ENCODE assay signal across 8 mouse cellular contexts in genomic region chr17:15499656-15500394, GRCm38 (mm10). TPM values are rescaled to one million over a fixed set of nuclear protein-coding genes. Genes with fewer than 3 reads are reported as not detected.
DNase-seq lines count a peak whose midpoint lies in the region; ATAC-seq and TF ChIP-seq lines count a peak whose summit lies in the region.

TSS of gene Psmb1 (minus strand) at chr17:15499751.
TSS of gene Tbp (plus strand) at chr17:15499888.

- TF ChIP-seq CTCF in bone marrow macrophage, adult 2 months (IDR thresholded peaks at IDR 0.05; ENCODE audit: low read depth, low read length), result no peak
- TF ChIP-seq CTCF in embryonic fibroblast, embryonic 13.5 days (IDR thresholded peaks at IDR 0.05; ENCODE audit: borderline replicate concordance, insufficient read depth, low read length), result no peak

- ATAC-seq in kidney, embryonic 14.5 days (ENCODE audit: low FRiP score, low TSS enrichment), result peak; percentile 95
- peak; percentile 90 for ATAC-seq in limb, embryonic 15.5 days (ENCODE audit: insufficient number of reproducible peaks, low FRiP score, low TSS enrichment, low read depth)

- H3K27ac ChIP-seq in bone marrow macrophage, adult 2 months (ENCODE audit: insufficient read depth, low read depth, low read length), result peak within 1 kb of the TSS; percentile 91
- H3K27ac ChIP-seq in embryonic fibroblast, embryonic 13.5 days (ENCODE audit: insufficient read depth, low read length), result peak within 1 kb of the TSS; percentile 82
- H3K27ac ChIP-seq in kidney, embryonic 14.5 days (ENCODE audit: low read depth, low read length), result peak within 1 kb of the TSS; percentile 95
- peak within 1 kb of the TSS; percentile 96 for H3K27ac ChIP-seq in limb, embryonic 15.5 days

- H3K4me3 ChIP-seq in bone marrow macrophage, adult 2 months (ENCODE audit: insufficient read depth, low read length), result peak within 1 kb of the TSS; percentile 99
- peak within 1 kb of the TSS; percentile 93 for H3K4me3 ChIP-seq in embryonic fibroblast, embryonic 13.5 days (ENCODE audit: insufficient read depth, low read length)
- peak within 1 kb of the TSS; percentile 96 for H3K4me3 ChIP-seq in kidney, embryonic 14.5 days (ENCODE audit: low read length)
- H3K4me3 ChIP-seq in limb, embryonic 15.5 days, result peak within 1 kb of the TSS; percentile 92

- WGBS in kidney, embryonic 14.5 days, result under 1% methylated on average over 63 of the region's 63 CpGs
- under 1% methylated on average over 63 of the region's 63 CpGs for WGBS in limb, embryonic 15.5 days

- H3K36me3 ChIP-seq in kidney, embryonic 14.5 days (ENCODE audit: control insufficient read depth, insufficient read depth, low read length), result peaks cover 25% of the 10 kb centered on the region
- H3K36me3 ChIP-seq in limb, embryonic 15.5 days, result peaks cover 23% of the 10 kb centered on the region

- DNase-seq in A20 (ENCODE audit: low read depth, low spot score), result peak; percentile 98
- peak; percentile 97 to 98 for DNase-seq in heart, adult 9 months (ENCODE audit: low spot score in 2 of 2)
- DNase-seq in monocyte, adult 2 months (ENCODE audit: low read depth in 1 of 2, low spot score in 2 of 2), result peak; percentile 94 to 95
- DNase-seq in spleen, postnatal 36 days (ENCODE audit: low spot score in 2 of 2), result peak; percentile 97 to 98

- no peak for TF ChIP-seq POLR2A in bone marrow macrophage, adult 2 months (IDR thresholded peaks at IDR 0.05; ENCODE audit: borderline replicate concordance, low read depth, low read length)
- peak; percentile 87 for TF ChIP-seq POLR2A in embryonic fibroblast, embryonic 13.5 days (IDR thresholded peaks at IDR 0.05; ENCODE audit: low read depth, low read length)

- peak within 1 kb of the TSS; percentile 89 for H3K9ac ChIP-seq in kidney, embryonic 14.5 days (ENCODE audit: low read depth, low read length)
- peak within 1 kb of the TSS; percentile 93 for H3K9ac ChIP-seq in limb, embryonic 15.5 days

- H3K9me3 ChIP-seq in kidney, embryonic 14.5 days (ENCODE audit: control insufficient read depth, low read length), result no peaks in the 10 kb centered on the region
- no peaks in the 10 kb centered on the region for H3K9me3 ChIP-seq in limb, embryonic 15.5 days

- peaks cover 18% of the 10 kb centered on the region for H3K4me1 ChIP-seq in bone marrow macrophage, adult 2 months (ENCODE audit: control insufficient read depth, insufficient read depth, low read length)
- H3K4me1 ChIP-seq in embryonic fibroblast, embryonic 13.5 days (ENCODE audit: control insufficient read depth, insufficient read depth, low read length), result peaks cover 3% of the 10 kb centered on the region
- peaks cover 23% of the 10 kb centered on the region for H3K4me1 ChIP-seq in kidney, embryonic 14.5 days (ENCODE audit: control insufficient read depth, insufficient read depth, low read length)
- H3K4me1 ChIP-seq in limb, embryonic 15.5 days, result peaks cover 23% of the 10 kb centered on the region

- H3K27me3 ChIP-seq in kidney, embryonic 14.5 days (ENCODE audit: control insufficient read depth, insufficient read depth, low read length), result no peaks in the 10 kb centered on the region
- H3K27me3 ChIP-seq in limb, embryonic 15.5 days, result no peaks in the 10 kb centered on the region

- peak within 1 kb of the TSS; percentile 81 for H3K4me2 ChIP-seq in kidney, embryonic 14.5 days (replicated peaks; ENCODE audit: low read depth, low read length)
- peak within 1 kb of the TSS; percentile 73 for H3K4me2 ChIP-seq in limb, embryonic 15.5 days

RNA-seq across cellular contexts. Expression of gene Psmb1, which starts in this region (rescaled TPM):
- polyA plus RNA-seq in bone marrow macrophage, adult 2 months (2012; ENCODE audit: insufficient read depth, insufficient read length, missing spikeins), result 146 and 150 TPM in 2 replicates
- polyA plus RNA-seq in embryonic fibroblast, embryonic 13.5 days (2011; ENCODE audit: insufficient read length, low read depth, missing spikeins), result 179 and 190 TPM in 2 replicates
- 298 and 368 TPM in 2 replicates for polyA plus RNA-seq in kidney, embryonic 14.5 days (2014; fragmentation: Nextera tagmentation; extraction: Ambion mirVana)
- 220 and 227 TPM in 2 replicates for polyA plus RNA-seq in limb, embryonic 15.5 days (2015; fragmentation: Nextera tagmentation; extraction: Ambion mirVana)

RNA-seq across cellular contexts. Expression of gene Tbp, which starts in this region (rescaled TPM):
- polyA plus RNA-seq in bone marrow macrophage, adult 2 months (2012; ENCODE audit: insufficient read depth, insufficient read length, missing spikeins), result 29.9 and 33.7 TPM in 2 replicates
- 36.8 and 38.8 TPM in 2 replicates for polyA plus RNA-seq in embryonic fibroblast, embryonic 13.5 days (2011; ENCODE audit: insufficient read length, low read depth, missing spikeins)
- 64.8 and 67.8 TPM in 2 replicates for polyA plus RNA-seq in kidney, embryonic 14.5 days (2014; fragmentation: Nextera tagmentation; extraction: Ambion mirVana)
- 44.6 and 46.9 TPM in 2 replicates for polyA plus RNA-seq in limb, embryonic 15.5 days (2015; fragmentation: Nextera tagmentation; extraction: Ambion mirVana)

Comparison
In these comparisons a context has a peak if more than half of its experiments do, and no peak if none do; other contexts are left out.
1. Peak in every context shown above with its lines: DNase-seq, ATAC-seq, H3K4me3 ChIP-seq and H3K27ac ChIP-seq.